Mouse (Mus musculus) erythroblast, embryonic 14.5 days (primary cell): ENCODE data around the gene Ust.

Experiments used
- GATA1 ChIP-seq: IDR thresholded peaks from 2 replicates; pipeline ENCODE4 v1.6.1; 2012; ENCODE audit warnings: low read length, inconsistent platforms, mixed read lengths
- TAL1 ChIP-seq: IDR thresholded peaks from 3 replicates; pipeline ENCODE4 v1.6.1; 2012; ENCODE audit warnings: low read length, inconsistent platforms, mixed read lengths

- TF ChIP-seq TAL1 (no peak), GATA1 (no peak)
Observed at GRCm38 (mm10) chr10:8465918-8466317, 52.7 kb downstream of the Ust start.
